Mouse (Mus musculus): ENCODE data around the gene Disp3. TPM values are rescaled to one million over a fixed set of nuclear protein-coding genes. Genes with fewer than 3 reads are reported as not detected.

Gene Disp3
- polyA plus RNA-seq, 1 experiment from 2014 or later, result 0.65 TPM

DNA sequence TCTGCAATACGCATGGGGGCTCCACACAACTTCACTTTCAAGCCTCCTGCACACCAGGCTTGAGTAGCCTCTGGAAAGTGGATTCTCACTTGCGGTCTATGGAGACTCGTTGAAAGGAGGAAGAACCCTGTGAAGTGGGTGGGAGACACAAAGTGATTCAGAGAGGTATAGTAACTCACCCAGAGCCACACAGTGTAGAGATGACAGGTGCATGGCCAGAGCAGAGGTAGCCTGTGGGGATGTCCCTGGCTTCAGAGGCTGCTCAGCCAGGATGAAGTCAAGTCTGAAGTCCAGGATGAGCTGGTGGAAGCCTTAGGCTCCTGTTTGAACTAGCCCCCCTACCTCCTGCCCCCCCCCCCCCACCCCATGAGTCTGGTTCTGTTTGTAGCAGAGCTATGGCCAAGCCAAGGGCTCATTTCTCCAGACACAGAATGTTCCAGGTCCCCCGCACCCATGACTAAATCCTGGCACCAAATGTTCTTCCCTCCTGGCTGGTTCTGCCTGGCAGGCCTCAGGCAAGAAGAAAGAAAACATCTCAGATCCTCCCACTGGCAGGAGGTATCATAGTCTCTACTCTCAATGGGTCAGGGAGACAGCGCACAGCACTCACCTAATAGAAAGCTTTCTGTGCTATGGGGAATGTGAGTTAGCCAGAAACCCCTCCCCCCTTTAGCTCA is 73.2 kb downstream of the Disp3 start:
- Histone ChIP-seq H3K36me3 (no peaks in the 10 kb centered on the region), H3K27ac (no peak overlapping the region), H3K4me1 (0 out of 2 replicates have a peak, but pooled peaks cover 8% of the 10 kb centered on the region), H3K4me3 (no peak overlapping the region), H3K9me3 (no peaks in the 10 kb centered on the region), H3K4me2 (replicated peaks) (no peak overlapping the region), H3K9ac (no peak overlapping the region), H3K27me3 (peaks cover 17% of the 10 kb centered on the region)
- 46% methylated on average over 5 of the region's 5 CpGs for WGBS
- ATAC-seq (ENCODE audit: insufficient number of reproducible peaks, insufficient read depth, low FRiP score, low TSS enrichment), result 0 out of 2 replicates have a peak, but pooled peaks have one; percentile 19

DNA sequence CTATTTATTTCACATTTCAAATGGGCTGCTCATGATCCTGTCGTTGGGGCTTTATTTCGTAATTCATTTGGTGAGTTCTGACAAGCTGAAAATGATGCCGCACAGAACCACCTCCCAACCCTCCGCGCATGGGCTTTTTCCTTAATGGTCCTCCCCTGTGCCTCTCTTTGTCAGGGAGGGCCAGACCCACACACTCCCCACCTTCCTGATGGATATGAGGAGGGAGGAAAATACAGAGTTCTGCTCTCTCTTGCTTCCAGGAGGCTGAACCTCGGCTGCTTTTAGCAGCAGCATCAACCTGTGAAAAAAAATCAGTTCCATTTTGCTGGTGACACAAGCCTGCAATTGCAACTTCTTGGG is 82.9 kb downstream of the Disp3 start:
- no peak for ATAC-seq (ENCODE audit: insufficient number of reproducible peaks, insufficient read depth, low FRiP score, low TSS enrichment)
- Histone ChIP-seq H3K27ac (no peak overlapping the region), H3K4me3 (no peak overlapping the region), H3K4me2 (replicated peaks) (no peak overlapping the region), H3K27me3 (0 out of 2 replicates have a peak, but pooled peaks cover 9% of the 10 kb centered on the region), H3K9me3 (no peaks in the 10 kb centered on the region), H3K9ac (no peak overlapping the region), H3K36me3 (no peaks in the 10 kb centered on the region), H3K4me1 (no peaks in the 10 kb centered on the region)
- 73% methylated on average over 6 of the region's 6 CpGs for WGBS

DNA sequence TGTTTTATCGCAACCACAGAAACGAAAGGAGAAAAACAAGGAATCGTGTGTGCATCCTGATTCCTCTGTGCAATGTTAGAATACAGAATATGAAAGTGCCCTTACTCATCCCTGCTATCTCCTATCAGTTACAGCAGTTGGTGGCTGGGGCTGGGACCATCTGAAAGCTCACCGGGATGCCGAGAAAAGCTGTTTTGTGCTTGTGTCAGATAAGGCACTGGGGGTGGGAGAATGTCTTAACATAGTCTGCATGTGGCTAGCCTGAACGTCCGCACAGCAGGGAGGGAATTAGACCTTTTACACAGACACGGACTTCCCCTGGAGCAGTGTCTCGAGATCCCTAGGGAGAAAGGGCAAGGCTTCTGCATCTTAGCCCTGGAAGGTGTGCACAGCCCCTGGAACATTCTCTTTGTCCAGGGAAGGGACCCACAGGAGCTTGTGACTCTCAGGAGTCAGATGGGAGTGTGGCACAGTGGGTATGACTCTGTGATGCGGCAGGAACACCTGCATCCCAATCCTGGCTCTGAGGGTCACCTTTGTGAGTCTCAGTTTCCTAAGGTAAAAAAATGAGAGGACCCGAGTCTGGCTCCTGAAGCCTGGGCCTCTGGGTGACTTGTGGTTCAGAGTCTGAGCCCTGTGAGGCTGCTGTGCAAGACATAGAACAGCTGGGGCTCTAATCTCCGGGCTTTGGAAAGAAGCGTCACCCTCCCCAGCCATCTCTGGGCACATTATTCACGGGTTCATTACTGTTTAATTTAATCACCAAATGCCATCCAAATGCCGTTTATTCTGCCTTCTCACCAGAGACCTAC is 83.5 kb downstream of the Disp3 start:
- H3K27ac ChIP-seq, result no peak overlapping the region

DNA sequence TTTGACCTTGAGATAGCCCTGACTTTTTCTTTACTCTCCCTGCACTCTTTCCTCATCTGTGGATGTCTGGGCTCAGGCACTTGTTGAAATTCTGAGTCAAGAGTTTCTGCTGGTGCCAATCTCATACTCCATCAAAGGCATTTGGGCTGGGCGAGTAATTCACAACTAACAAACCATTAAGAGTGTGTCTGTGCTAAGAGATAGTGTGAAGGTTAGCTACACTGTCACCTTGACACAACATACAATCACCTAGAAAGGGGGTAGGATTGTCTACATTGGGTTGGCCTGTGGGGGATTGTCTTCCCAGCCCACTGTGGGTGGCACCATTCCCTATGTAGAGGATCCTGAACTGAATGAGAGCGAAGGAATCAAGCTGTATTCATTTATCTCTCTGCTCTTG is 84.2 kb downstream of the Disp3 start:
- H3K9me3 ChIP-seq, result no peaks in the 10 kb centered on the region
- no peak for ATAC-seq (ENCODE audit: insufficient number of reproducible peaks, insufficient read depth, low FRiP score, low TSS enrichment)
- no peaks in the 10 kb centered on the region for H3K36me3 ChIP-seq
- no peak overlapping the region for H3K27ac ChIP-seq
- H3K27me3 ChIP-seq, result 0 out of 2 replicates have a peak, but pooled peaks cover 19% of the 10 kb centered on the region
- 84% methylated on average over 2 of the region's 2 CpGs for WGBS
- H3K9ac ChIP-seq, result no peak overlapping the region
- no peak overlapping the region for H3K4me2 ChIP-seq (replicated peaks)
- no peaks in the 10 kb centered on the region for H3K4me1 ChIP-seq
- H3K4me3 ChIP-seq, result no peak overlapping the region

More for the DNA sequence above, 83.5 kb downstream of the Disp3 start:
- Histone ChIP-seq H3K4me2 (replicated peaks) (no peak overlapping the region), H3K27me3 (0 out of 2 replicates have a peak, but pooled peaks cover 13% of the 10 kb centered on the region), H3K9ac (no peak overlapping the region), H3K9me3 (no peaks in the 10 kb centered on the region), H3K4me3 (no peak overlapping the region), H3K4me1 (no peaks in the 10 kb centered on the region), H3K36me3 (no peaks in the 10 kb centered on the region)
- ATAC-seq (ENCODE audit: insufficient number of reproducible peaks, insufficient read depth, low FRiP score, low TSS enrichment), result no peak
- WGBS, result 63% methylated on average over 15 of the region's 15 CpGs

DNA sequence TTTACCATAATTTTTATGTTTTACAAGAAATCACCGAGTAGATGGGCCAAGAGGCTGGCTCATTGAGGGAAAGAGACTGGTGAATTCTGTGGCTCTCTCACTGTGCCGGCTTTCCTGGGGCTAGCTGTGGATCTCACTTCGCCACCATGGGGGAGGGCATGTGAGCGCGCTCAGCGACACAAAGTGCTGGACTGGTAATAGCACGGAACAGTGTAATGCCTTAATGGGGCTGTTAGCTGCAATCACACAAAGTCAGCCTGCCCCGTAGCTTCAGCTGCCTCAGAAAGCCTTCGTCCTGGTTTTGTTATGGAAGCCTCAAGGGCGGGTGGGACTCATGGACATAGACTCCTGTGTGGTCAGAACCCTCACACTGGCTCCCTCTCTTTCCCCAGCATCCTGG is 89.0 kb downstream of the Disp3 start:
- Histone ChIP-seq H3K27me3 (peaks cover 22% of the 10 kb centered on the region), H3K4me2 (replicated peaks) (no peak overlapping the region), H3K9me3 (no peaks in the 10 kb centered on the region), H3K36me3 (no peaks in the 10 kb centered on the region), H3K27ac (no peak overlapping the region), H3K4me3 (no peak overlapping the region), H3K4me1 (no peaks in the 10 kb centered on the region), H3K9ac (no peak overlapping the region)
- no peak for ATAC-seq (ENCODE audit: insufficient number of reproducible peaks, insufficient read depth, low FRiP score, low TSS enrichment)
- 33% methylated on average over 10 of the region's 10 CpGs for WGBS

DNA sequence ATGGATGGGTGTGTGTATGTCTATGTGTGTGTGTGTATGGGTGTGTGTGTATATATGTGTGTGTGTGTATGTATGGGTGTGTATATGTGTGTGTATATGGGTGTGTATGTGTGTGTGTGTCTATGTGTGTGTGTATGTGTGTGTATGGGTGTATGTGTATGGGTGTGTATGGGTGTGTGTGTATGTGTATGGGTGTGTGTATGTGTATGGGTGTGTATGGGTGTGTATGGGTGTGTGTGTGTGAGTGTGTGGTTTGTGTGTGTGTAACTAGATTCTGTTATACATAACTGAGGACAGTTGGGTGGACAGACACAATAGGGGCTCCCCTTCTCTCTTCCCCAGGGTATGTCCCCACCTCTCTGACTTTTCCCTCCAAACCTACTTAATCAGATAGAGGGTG is 93.4 kb downstream of the Disp3 start:
- no peak overlapping the region for H3K4me3 ChIP-seq
- H3K36me3 ChIP-seq, result no peaks in the 10 kb centered on the region
- no peaks in the 10 kb centered on the region for H3K4me1 ChIP-seq
- no peaks in the 10 kb centered on the region for H3K9me3 ChIP-seq
- ATAC-seq (ENCODE audit: insufficient number of reproducible peaks, insufficient read depth, low FRiP score, low TSS enrichment), result 0 out of 2 replicates have a peak, but pooled peaks have one; percentile 29
- no peak overlapping the region for H3K9ac ChIP-seq
- no peak overlapping the region for H3K4me2 ChIP-seq (replicated peaks)
- peaks cover 17% of the 10 kb centered on the region for H3K27me3 ChIP-seq
- no peak overlapping the region for H3K27ac ChIP-seq

DNA sequence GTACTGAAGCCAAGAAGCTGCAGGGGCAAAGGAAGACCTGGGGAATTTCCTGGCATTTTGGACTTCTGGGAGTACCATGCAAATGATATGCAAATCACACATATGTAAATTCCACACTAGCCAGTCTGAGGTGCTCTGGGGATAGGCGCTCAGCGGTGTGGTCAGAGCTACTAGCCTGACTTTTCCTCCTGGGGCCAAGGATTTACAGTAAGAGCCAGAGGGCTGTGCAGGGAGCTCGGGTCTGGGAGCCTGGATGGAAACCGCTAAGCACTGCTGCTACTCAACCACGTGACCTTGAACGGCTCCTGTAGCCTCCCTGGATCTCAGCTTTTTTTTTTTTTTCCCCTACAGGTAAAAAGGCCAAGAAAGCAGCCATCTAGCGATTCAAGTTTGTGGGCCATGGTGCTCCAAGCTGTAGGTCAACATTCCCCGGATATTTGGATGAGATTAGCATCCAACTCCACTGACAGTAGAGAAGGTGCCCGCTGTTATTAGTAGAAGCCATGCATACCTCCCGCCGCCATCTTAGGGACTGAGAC is 95.0 kb downstream of the Disp3 start:
- Histone ChIP-seq H3K27me3 (peaks cover 10% of the 10 kb centered on the region; the same call in 1 of the 2 replicates), H3K4me3 (no peak overlapping the region), H3K4me2 (replicated peaks) (no peak overlapping the region), H3K27ac (no peak overlapping the region), H3K9me3 (no peaks in the 10 kb centered on the region), H3K9ac (no peak overlapping the region), H3K36me3 (no peaks in the 10 kb centered on the region), H3K4me1 (no peaks in the 10 kb centered on the region)
- ATAC-seq (ENCODE audit: insufficient number of reproducible peaks, insufficient read depth, low FRiP score, low TSS enrichment), result no peak
- WGBS, result 32% methylated on average over 11 of the region's 11 CpGs

Other genes with a start within 250 kb of the Disp3 start
- gene Clcn6, start 249.1 kb downstream of the Disp3 start, polyA plus RNA-seq (2016; fragmentation: Nextera tagmentation; extraction: Ambion mirVana), result 10.5 and 10.6 TPM in 2 replicates
- 25.7 and 29.1 TPM in 2 replicates for gene Mthfr, start 248.9 kb downstream of the Disp3 start, polyA plus RNA-seq (2016; fragmentation: Nextera tagmentation; extraction: Ambion mirVana)
- 12.0 and 14.0 TPM in 2 replicates for gene Agtrap, start 199.9 kb downstream of the Disp3 start, polyA plus RNA-seq (2016; fragmentation: Nextera tagmentation; extraction: Ambion mirVana)
- gene Mad2l2, start 157.6 kb downstream of the Disp3 start, polyA plus RNA-seq (2016; fragmentation: Nextera tagmentation; extraction: Ambion mirVana), result 80.2 and 87.3 TPM in 2 replicates
- 1.7 and 1.8 TPM in 2 replicates for gene Draxin, start 157.3 kb downstream of the Disp3 start, polyA plus RNA-seq (2016; fragmentation: Nextera tagmentation; extraction: Ambion mirVana)
- gene Fbxo6, start 135.8 kb downstream of the Disp3 start, polyA plus RNA-seq (2016; fragmentation: Nextera tagmentation; extraction: Ambion mirVana), result 10.6 and 10.8 TPM in 2 replicates
- 19.7 and 23.6 TPM in 2 replicates for gene Fbxo44, start 127.5 kb downstream of the Disp3 start, polyA plus RNA-seq (2016; fragmentation: Nextera tagmentation; extraction: Ambion mirVana)
- 4.1 and 4.7 TPM in 2 replicates for gene Fbxo2, start 127.3 kb downstream of the Disp3 start, polyA plus RNA-seq (2016; fragmentation: Nextera tagmentation; extraction: Ambion mirVana)
- gene Ubiad1, start 156.8 kb upstream of the Disp3 start, polyA plus RNA-seq (2016; fragmentation: Nextera tagmentation; extraction: Ambion mirVana), result 19.6 and 21.3 TPM in 2 replicates
- gene Mtor, start 160.6 kb upstream of the Disp3 start, polyA plus RNA-seq (2016; fragmentation: Nextera tagmentation; extraction: Ambion mirVana), result 19.8 and 21.0 TPM in 2 replicates
- 1.0 and 1.2 TPM in 2 replicates for gene Angptl7, start 212.5 kb upstream of the Disp3 start, polyA plus RNA-seq (2016; fragmentation: Nextera tagmentation; extraction: Ambion mirVana)

All from embryonic facial prominence, embryonic 12.5 days (tissue).